ENCODE assay signal across 8 mouse cellular contexts in the genomic region with DNA sequence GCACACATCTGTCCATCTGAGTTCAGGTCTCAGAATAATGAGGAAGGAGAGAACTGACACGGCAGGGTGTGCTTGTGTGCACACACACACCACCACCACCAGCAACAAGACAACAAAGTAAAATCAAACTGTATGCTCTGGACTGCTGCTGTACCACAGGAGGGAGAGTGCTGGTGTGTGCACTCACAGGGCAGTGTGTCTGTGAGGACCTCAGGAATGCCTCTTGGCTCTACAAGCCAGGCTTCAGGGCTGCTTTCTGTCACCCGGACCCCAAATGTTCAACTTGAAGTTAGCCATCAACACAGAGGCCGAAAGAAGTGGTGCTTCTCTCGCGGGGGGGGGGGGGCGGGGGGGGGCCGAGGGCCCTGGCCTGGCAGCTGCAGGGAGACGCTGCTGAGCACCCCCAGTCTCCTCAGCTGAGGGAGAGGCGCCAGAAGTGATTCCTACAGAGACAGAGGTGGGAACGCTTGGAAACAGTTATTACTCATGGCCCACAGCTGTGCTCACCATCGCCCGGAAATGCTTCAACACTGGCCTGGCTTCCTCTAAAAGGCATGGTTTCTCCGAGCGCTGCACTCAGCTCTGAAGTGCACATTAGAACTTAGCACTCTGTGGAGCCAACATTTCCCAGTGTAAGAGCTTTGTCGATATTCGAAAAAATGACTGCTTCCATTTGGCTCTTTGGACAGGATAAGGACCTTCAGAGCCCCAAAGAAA. TPM values are rescaled to one million over a fixed set of nuclear protein-coding genes. Genes with fewer than 3 reads are reported as not detected.
DNase-seq lines count a peak whose midpoint lies in the region; ATAC-seq and TF ChIP-seq lines count a peak whose summit lies in the region.

No protein-coding gene starts in this region.

- no peak for TF ChIP-seq CTCF in heart, postnatal 0 days (IDR thresholded peaks at IDR 0.05; ENCODE audit: low read depth)

- ATAC-seq in midbrain, embryonic 15.5 days (replicated peaks): no peak
- ATAC-seq in heart, postnatal 0 days (ENCODE audit: insufficient read depth, low read depth): peak; percentile 37; the same call in 1 of the 2 replicates
- no peak for ATAC-seq in liver, embryonic 13.5 days (ENCODE audit: low read depth)

- H3K4me2 ChIP-seq in midbrain, embryonic 15.5 days: no peak overlapping the region
- H3K4me2 ChIP-seq in heart, postnatal 0 days (ENCODE audit: low read depth, low read length): peak overlapping the region; percentile 37
- peak overlapping the region; percentile 1; the same call in 1 of the 2 replicates for H3K4me2 ChIP-seq in liver, embryonic 13.5 days

- WGBS in midbrain, embryonic 10.5 days: 72% methylated on average over 15 of the region's 16 CpGs
- 63% methylated on average over 12 of the region's 16 CpGs for WGBS in midbrain, embryonic 15.5 days
- WGBS in heart, postnatal 0 days: 21% methylated on average over 11 of the region's 16 CpGs
- 24% methylated on average over 16 of the region's 16 CpGs for WGBS in liver, embryonic 13.5 days (ENCODE audit: insufficient replicate concordance)

- no peak overlapping the region for H3K9ac ChIP-seq in midbrain, embryonic 15.5 days
- H3K9ac ChIP-seq in heart, postnatal 0 days (replicated peaks; ENCODE audit: low read depth, low read length): no peak overlapping the region
- peak overlapping the region; percentile 15; the same call in 1 of the 2 replicates for H3K9ac ChIP-seq in liver, embryonic 13.5 days

- no peak for DNase-seq in midbrain, embryonic 10.5 days (ENCODE audit: low spot score)
- peak; percentile 66 for DNase-seq in heart, postnatal 0 days (ENCODE audit: low spot score)
- DNase-seq in liver, embryonic 13.5 days: no peak
- DNase-seq in thymus, postnatal 0 days (ENCODE audit: low spot score): peak; percentile 60
- DNase-seq in Muller cell, postnatal 12 days (ENCODE audit: inconsistent ontology term): no peak
- DNase-seq in natural killer cell, adult 2 months (ENCODE audit: low spot score in 2 of 2): no peak
- no peak for DNase-seq in c-Kit-positive CD71-positive TER-119-positive erythroid progenitor cells, embryonic 14.5 days (ENCODE audit: low spot score)

- H3K4me3 ChIP-seq in midbrain, embryonic 10.5 days: no peak overlapping the region
- H3K4me3 ChIP-seq in midbrain, embryonic 15.5 days: no peak overlapping the region
- H3K4me3 ChIP-seq in heart, postnatal 0 days (ENCODE audit: low read depth, low read length): no peak overlapping the region
- H3K4me3 ChIP-seq in liver, embryonic 13.5 days (replicated peaks): no peak overlapping the region

- TF ChIP-seq EP300 in heart, postnatal 0 days (IDR thresholded peaks at IDR 0.05; ENCODE audit: low read depth): no peak

- no peaks in the 10 kb centered on the region for H3K36me3 ChIP-seq in midbrain, embryonic 10.5 days
- H3K36me3 ChIP-seq in midbrain, embryonic 15.5 days (replicated peaks): no peaks in the 10 kb centered on the region
- no peaks in the 10 kb centered on the region for H3K36me3 ChIP-seq in heart, postnatal 0 days (replicated peaks; ENCODE audit: control insufficient read depth, insufficient read depth, low read length)
- peaks cover 4% of the 10 kb centered on the region; the same call in 1 of the 2 replicates for H3K36me3 ChIP-seq in liver, embryonic 13.5 days

- peak overlapping the region; percentile 38; the same call in 1 of the 2 replicates for H3K27ac ChIP-seq in midbrain, embryonic 10.5 days (replicated peaks)
- H3K27ac ChIP-seq in midbrain, embryonic 15.5 days: no peak overlapping the region
- peak overlapping the region; percentile 79 for H3K27ac ChIP-seq in heart, postnatal 0 days (ENCODE audit: low read depth)
- peak overlapping the region; percentile 73 for H3K27ac ChIP-seq in liver, embryonic 13.5 days

- H3K9me3 ChIP-seq in midbrain, embryonic 10.5 days (replicated peaks): no peaks in the 10 kb centered on the region
- H3K9me3 ChIP-seq in midbrain, embryonic 15.5 days: no peaks in the 10 kb centered on the region
- H3K9me3 ChIP-seq in heart, postnatal 0 days (replicated peaks; ENCODE audit: control insufficient read depth, low read length): no peaks in the 10 kb centered on the region
- no peaks in the 10 kb centered on the region for H3K9me3 ChIP-seq in liver, embryonic 13.5 days (replicated peaks)

- no peaks in the 10 kb centered on the region for H3K27me3 ChIP-seq in midbrain, embryonic 10.5 days (ENCODE audit: low read depth, poor library complexity, severe bottlenecking)
- no peaks in the 10 kb centered on the region for H3K27me3 ChIP-seq in midbrain, embryonic 15.5 days (replicated peaks)
- no peaks in the 10 kb centered on the region for H3K27me3 ChIP-seq in heart, postnatal 0 days (ENCODE audit: control insufficient read depth, insufficient read depth, low read length)
- H3K27me3 ChIP-seq in liver, embryonic 13.5 days: no peaks in the 10 kb centered on the region

- H3K4me1 ChIP-seq in midbrain, embryonic 10.5 days: peaks cover 56% of the 10 kb centered on the region
- H3K4me1 ChIP-seq in midbrain, embryonic 15.5 days: 0 out of 2 replicates have a peak, but pooled peaks cover 3% of the 10 kb centered on the region
- H3K4me1 ChIP-seq in heart, postnatal 0 days (ENCODE audit: control insufficient read depth, insufficient read depth): peaks cover 80% of the 10 kb centered on the region
- peaks cover 79% of the 10 kb centered on the region for H3K4me1 ChIP-seq in liver, embryonic 13.5 days (replicated peaks)

RNA-seq across cellular contexts. Expression of a gene that starts 39.7 kb away (rescaled TPM):
- 163 and 190 TPM in 2 replicates for polyA plus RNA-seq in midbrain, embryonic 10.5 days (2016; fragmentation: Nextera tagmentation; extraction: Ambion mirVana)
- 125 TPM in 2 replicates for polyA plus RNA-seq in midbrain, embryonic 15.5 days (2015; fragmentation: Nextera tagmentation; extraction: Ambion mirVana)
- 363 and 431 TPM in 2 replicates for total RNA-seq in heart, postnatal 0 days (2014; rRNA removed; ENCODE audit: low replicate concordance)
- 495 and 511 TPM in 2 replicates for polyA plus RNA-seq in heart, postnatal 0 days (2015; fragmentation: Nextera tagmentation; extraction: Ambion mirVana)
- 122 and 139 TPM in 2 replicates for polyA plus RNA-seq in liver, embryonic 13.5 days (2015; fragmentation: Nextera tagmentation; extraction: Ambion mirVana)
- polyA plus RNA-seq in thymus, postnatal 0 days (2015; fragmentation: Nextera tagmentation; extraction: Ambion mirVana): 63.5 and 66.1 TPM in 2 replicates

RNA-seq across cellular contexts. Expression of a gene that starts 52.1 kb away (rescaled TPM):
- polyA plus RNA-seq in midbrain, embryonic 10.5 days (2016; fragmentation: Nextera tagmentation; extraction: Ambion mirVana): 9.1 and 10.0 TPM in 2 replicates
- polyA plus RNA-seq in midbrain, embryonic 15.5 days (2015; fragmentation: Nextera tagmentation; extraction: Ambion mirVana): 3.9 TPM in 2 replicates
- total RNA-seq in heart, postnatal 0 days (2014; rRNA removed; ENCODE audit: low replicate concordance): 2.4 and 4.1 TPM in 2 replicates
- 1.9 and 2.2 TPM in 2 replicates for polyA plus RNA-seq in heart, postnatal 0 days (2015; fragmentation: Nextera tagmentation; extraction: Ambion mirVana)
- 5.5 and 6.6 TPM in 2 replicates for polyA plus RNA-seq in liver, embryonic 13.5 days (2015; fragmentation: Nextera tagmentation; extraction: Ambion mirVana)
- polyA plus RNA-seq in thymus, postnatal 0 days (2015; fragmentation: Nextera tagmentation; extraction: Ambion mirVana): 73.2 and 83.0 TPM in 2 replicates

RNA-seq across cellular contexts. Expression of a gene that starts 53.0 kb away (rescaled TPM):
- polyA plus RNA-seq in midbrain, embryonic 10.5 days (2016; fragmentation: Nextera tagmentation; extraction: Ambion mirVana): 24.7 and 28.7 TPM in 2 replicates
- polyA plus RNA-seq in midbrain, embryonic 15.5 days (2015; fragmentation: Nextera tagmentation; extraction: Ambion mirVana): 33.0 and 35.9 TPM in 2 replicates
- total RNA-seq in heart, postnatal 0 days (2014; rRNA removed; ENCODE audit: low replicate concordance): 181 and 193 TPM in 2 replicates
- 61.3 and 62.4 TPM in 2 replicates for polyA plus RNA-seq in heart, postnatal 0 days (2015; fragmentation: Nextera tagmentation; extraction: Ambion mirVana)
- polyA plus RNA-seq in liver, embryonic 13.5 days (2015; fragmentation: Nextera tagmentation; extraction: Ambion mirVana): 112 and 130 TPM in 2 replicates
- polyA plus RNA-seq in thymus, postnatal 0 days (2015; fragmentation: Nextera tagmentation; extraction: Ambion mirVana): 74.1 and 74.4 TPM in 2 replicates

Comparison
In these comparisons a context has a peak if more than half of its experiments do, and no peak if none do; other contexts are left out.
1. DNase-seq: peak in heart, postnatal 0 days (single experiment) and thymus, postnatal 0 days (single experiment); none in midbrain, embryonic 10.5 days (single experiment), liver, embryonic 13.5 days (single experiment), Muller cell, postnatal 12 days (single experiment), natural killer cell, adult 2 months (0 of 2) and c-Kit-positive CD71-positive TER-119-positive erythroid progenitor cells, embryonic 14.5 days (single experiment).